Mouse (Mus musculus) regulatory T cell (primary cell): ENCODE measurements around the gene Iffo2.

Source experiments
- in situ Hi-C: fragments of 300-600 bp; cut with MboI, MseI; formaldehyde crosslinking; loops from one replicate; pipeline ENCODE4 v1.15.1; 2025; ENCODE audit warnings: high pct_unique_total_duplicates

Gene Iffo2

DNA sequence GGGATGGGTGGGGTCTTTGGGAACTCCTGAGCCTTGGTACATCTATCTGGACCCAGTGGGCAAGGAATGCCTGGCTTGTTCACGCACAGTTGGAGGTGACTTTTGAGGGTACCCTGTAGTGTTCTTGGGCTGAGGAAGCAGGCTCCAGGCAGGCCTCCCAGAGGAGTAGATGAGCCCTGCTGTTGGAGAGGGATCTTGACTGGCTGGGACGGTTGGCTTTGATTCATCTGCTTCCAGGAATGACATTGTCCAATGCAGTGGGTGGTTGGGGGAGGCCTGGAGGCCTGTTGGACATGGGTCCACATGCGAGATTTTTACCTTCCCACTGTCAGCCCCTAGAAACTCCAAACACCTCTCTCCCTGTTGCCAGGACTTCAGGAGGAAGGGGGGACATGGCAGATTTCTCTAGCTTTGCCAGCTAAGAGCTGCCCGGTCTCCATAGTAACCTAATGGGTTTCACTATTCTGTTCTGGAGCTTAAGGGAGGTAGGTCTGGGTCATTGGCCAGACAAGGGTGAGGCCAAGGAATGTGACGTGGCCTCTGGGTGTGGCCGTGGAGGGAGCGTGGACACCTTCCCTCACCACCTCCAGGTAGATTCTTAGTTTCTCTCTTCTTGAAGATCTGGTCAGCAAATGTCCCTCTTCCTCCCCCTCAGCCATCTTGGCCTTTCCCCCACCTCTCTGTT is 101.4 kb downstream of the Iffo2 start:
- in situ Hi-C loops: loop anchor here (5.0 kb wide), 1 partner anchor 159 kb away; no protein-coding TSS in a partner anchor

DNA sequence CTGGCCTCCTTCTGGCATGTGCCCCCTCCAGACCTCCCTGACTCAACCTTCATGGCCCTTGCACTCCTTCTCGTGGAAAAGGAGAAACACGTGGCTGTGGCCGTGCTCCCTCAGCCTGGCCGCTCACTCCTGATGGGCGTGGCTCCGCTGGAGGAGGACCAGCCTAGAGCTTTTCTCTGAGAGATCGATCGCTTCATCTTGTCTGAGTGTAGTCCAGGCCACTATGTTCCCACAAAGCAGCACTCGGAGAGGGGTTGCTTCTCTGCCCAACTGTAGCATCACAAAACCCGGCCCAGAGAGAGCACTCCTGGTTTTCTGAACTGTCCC is 101.9 kb downstream of the Iffo2 start:
- in situ Hi-C loops: loop anchor here (5.0 kb wide), 1 partner anchor 160 kb away; no protein-coding TSS in a partner anchor

DNA sequence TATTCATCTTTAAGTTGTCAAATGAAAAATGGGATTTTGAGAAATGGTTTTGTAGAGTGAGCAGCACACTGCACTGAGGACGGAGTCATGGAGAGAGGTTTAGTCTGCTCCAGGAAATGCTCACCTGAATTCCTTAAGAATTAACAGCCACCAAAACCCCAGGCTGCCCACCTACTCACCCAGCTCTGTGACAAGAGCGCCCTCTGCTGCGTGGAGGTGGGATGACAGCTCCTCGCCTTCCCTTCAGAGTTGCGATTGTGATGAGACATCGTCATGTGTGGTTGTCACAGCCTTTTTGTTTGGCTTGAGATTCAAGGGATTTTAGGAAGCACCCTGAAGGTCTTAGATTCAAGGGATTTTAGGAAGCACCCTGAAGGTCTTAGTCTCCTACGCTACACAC is 106.0 kb downstream of the Iffo2 start:
- in situ Hi-C loops: no loop called here

DNA sequence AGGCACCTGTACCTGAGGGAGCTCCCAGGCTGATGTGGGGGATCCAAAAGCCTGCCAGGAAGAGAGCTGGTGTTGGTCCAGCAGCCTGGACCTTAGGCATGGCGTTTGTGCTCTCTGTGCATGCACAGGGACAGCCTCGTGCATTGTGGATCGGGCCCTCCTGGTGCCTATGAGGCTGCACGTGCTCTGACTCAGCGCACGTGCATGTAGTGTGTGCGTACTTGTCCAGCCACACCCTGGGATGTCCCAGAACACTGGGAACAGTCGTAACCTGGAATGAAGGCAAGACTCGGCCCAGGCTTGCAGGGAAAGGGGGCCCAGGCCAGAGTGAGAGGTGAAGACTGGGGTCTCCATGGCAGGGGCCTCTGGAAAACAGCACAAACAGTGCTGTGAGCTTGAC is 107.5 kb downstream of the Iffo2 start:
- in situ Hi-C loops: no loop called here

- in situ Hi-C loops: no loop called here
Observed at GRCm38 (mm10) chr4:139638356-139638755, 108.0 kb downstream of the Iffo2 start.

DNA sequence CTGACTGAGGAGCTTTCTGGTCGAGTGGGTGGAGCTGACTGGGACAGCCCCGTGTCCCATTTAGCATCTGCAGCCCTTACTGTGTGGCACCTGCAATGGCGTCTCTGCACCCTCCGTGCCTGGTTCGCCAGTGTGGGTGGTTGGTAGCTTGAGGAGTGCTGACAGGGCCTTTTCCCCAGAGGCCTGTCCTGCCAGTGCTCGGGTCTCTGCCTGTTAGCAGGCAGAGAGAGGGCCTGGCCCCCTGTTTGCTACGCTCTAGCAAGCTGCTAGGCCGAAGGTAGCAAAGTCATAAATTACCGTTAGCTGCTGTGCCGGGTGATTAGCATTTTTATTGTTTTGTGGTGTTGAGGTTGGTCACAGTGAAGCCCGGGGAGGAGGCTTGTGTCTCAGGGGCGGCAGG is 109.5 kb downstream of the Iffo2 start:
- in situ Hi-C loops: no loop called here

GRCm38 (mm10) chr4:139640333-139640732 is 110.0 kb downstream of the Iffo2 start:
- in situ Hi-C loops: no loop called here

GRCm38 (mm10) chr4:139640775-139641174 is 110.4 kb downstream of the Iffo2 start:
- in situ Hi-C loops: no loop called here

GRCm38 (mm10) chr4:139641829-139642425 is 111.6 kb downstream of the Iffo2 start:
- in situ Hi-C loops: no loop called here

- in situ Hi-C loops: no loop called here
Observed at GRCm38 (mm10) chr4:139643972-139644371, 113.6 kb downstream of the Iffo2 start.

DNA sequence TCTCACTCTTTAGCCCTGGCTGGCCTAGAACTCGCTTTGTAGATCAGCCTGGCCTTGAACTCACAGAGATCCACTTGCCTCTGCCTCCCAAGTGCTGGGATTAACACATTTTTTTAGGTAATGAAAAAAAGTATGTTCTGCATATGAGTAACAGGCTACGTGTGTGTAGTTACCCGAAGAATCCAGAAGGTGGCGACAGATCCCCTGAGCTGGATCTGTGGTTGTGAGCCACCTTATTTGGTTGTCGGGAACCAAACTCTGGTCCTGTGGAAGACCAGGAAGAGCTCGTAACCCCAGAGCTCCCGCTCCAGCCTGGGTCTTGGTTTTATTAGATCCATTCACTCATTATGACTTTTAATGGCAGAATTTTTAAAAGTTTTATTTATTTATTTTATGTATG is 116.6 kb downstream of the Iffo2 start:
- in situ Hi-C loops: no loop called here

GRCm38 (mm10) chr4:139650086-139650743 is 119.9 kb downstream of the Iffo2 start:
- in situ Hi-C loops: no loop called here

GRCm38 (mm10) chr4:139650907-139651306 is 120.6 kb downstream of the Iffo2 start:
- in situ Hi-C loops: no loop called here

- in situ Hi-C loops: no loop called here
Observed at GRCm38 (mm10) chr4:139653238-139653637, 122.9 kb downstream of the Iffo2 start, which contains the start of gene Tas1r2. Gene Tas1r2, plus strand, starts transcription at chr4:139653538.

- in situ Hi-C loops: no loop called here
Observed at GRCm38 (mm10) chr4:139661897-139662296, 131.5 kb downstream of the Iffo2 start.

GRCm38 (mm10) chr4:139667632-139668031 is 137.3 kb downstream of the Iffo2 start:
- in situ Hi-C loops: no loop called here

DNA sequence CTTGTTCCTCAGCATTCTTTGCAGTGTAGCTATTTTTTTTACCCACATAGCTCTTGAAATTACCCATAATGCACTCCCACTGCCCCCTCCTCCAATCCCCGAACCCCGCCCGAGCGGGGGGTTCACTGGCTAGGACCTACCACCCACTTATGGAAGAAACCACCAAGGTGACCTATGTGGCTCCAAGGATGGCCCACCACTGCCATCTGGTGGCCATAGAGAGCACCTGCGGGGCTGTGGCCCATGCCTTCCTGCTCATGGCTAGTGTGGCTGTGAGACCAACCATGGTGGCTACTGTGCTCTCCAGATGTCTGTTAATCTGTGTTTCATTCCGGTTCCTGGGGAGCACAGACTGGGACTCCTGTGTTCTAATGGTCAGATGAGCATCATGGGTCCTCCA is 139.5 kb downstream of the Iffo2 start:
- in situ Hi-C loops: no loop called here
